Mouse (Mus musculus) layer of hippocampus, postnatal 10 days (tissue): ENCODE data around the gene Ice1. TPM values are rescaled to one million over a fixed set of nuclear protein-coding genes. Genes with fewer than 3 reads are reported as not detected.

Experiments
- DNase-seq, 2 experiments: peaks; one replicate each; pipeline ENCODE4 v3.0.0; 2021; ENCODE audit warnings: low spot score in 2 of 2
- long read RNA-seq: library from polyadenylated mRNA; stranded (forward); transcript quantifications from one replicate; pipeline ENCODE4 v2.0.0, GENCODE M21; 2023
- total RNA-seq, 2 experiments: library from RNA; stranded (reverse); gene quantifications; 2 replicates each; pipeline ENCODE4 v1.2.3; 2021

Gene Ice1
- total RNA-seq, result 10 to 100 TPM; 70.9 to 80.0 TPM
- long read RNA-seq, full-length matches to known transcripts, result 2 of 15 reads
- long read RNA-seq, partial matches to known transcripts, result 9 of 15 reads
- long read RNA-seq, other reads (novel, unspliced or antisense), result 4 of 15 reads

DNA sequence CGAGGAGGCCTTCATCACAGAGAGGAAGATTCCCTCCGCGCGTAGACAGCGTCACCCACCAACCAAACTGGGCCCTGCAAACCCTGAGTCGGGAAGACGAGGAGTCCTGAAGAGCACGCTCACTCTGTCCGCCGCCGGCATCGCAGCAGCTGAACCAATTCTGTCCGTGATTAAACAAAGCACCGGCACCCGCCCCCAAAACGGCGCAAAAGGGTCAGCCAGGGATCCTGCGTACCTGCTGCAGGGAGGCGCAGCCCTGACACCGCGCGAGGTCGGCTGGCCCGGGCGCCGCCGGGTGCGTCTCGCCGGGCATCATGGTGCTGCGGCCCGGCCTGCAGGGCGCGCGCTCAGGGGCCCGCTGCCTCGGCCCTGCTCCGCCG is at the start of gene Ice1:
Gene Ice1 (minus strand): TSS at position 353 of the 380 bp plus-strand sequence.
- no peak for DNase-seq

GRCm38 (mm10) chr13:70685825-70686224 is 48.4 kb upstream of the Ice1 start:
- no peak for DNase-seq

DNA sequence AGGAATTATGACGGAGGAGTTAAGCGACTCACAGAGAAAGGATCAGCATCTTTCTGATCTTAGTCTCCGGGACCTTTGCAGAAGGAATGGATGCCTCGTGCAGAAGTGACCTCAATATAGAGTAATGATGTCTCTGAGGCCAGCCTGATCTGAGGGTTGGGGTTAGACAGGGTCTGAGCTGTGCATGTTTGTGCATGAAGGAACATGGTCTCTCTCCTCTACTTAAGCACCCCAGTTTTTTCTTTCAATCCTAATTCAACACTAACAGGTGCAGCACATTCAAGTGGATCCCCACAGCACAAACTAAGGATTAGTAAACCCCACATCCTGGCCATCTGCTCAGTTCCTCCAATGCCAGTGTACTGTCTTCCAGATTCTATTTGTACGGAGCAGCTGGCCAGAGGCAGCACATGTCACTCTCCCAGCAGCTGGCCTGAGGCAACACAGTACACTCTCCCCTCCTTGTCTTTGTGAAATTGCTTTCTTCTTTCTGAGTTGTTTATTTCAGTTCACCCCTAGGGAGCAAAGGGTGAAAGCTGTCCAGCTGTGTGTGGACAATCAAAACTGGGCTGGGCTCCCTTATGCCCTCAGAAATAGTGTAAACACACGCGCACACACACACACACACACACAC is 47.7 kb upstream of the Ice1 start:
- no peak for DNase-seq

- no peak for DNase-seq
Observed at GRCm38 (mm10) chr13:70681411-70682183, 44.2 kb upstream of the Ice1 start.

DNA sequence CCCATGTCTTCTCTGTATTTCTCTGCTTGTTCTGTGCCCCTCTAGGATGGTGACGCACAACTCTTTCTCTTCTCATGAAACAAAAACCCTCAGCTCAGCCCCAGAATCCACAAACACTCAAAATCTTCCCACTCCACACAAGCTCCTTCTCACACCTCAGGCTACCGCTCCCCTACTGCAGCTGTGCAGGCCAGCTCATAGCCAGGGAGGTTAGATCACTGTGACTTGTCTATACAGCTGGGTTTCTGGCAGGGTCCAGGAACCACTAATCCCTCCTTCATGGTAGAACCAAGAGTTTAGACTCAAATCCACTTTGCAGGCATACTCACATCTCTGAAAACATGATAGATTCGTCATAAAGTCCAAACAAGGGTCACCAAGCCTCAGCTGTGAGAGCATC is 42.9 kb upstream of the Ice1 start:
- DNase-seq, result no peak

- no peak for DNase-seq
Observed at GRCm38 (mm10) chr13:70677689-70678088, 40.3 kb upstream of the Ice1 start.

DNA sequence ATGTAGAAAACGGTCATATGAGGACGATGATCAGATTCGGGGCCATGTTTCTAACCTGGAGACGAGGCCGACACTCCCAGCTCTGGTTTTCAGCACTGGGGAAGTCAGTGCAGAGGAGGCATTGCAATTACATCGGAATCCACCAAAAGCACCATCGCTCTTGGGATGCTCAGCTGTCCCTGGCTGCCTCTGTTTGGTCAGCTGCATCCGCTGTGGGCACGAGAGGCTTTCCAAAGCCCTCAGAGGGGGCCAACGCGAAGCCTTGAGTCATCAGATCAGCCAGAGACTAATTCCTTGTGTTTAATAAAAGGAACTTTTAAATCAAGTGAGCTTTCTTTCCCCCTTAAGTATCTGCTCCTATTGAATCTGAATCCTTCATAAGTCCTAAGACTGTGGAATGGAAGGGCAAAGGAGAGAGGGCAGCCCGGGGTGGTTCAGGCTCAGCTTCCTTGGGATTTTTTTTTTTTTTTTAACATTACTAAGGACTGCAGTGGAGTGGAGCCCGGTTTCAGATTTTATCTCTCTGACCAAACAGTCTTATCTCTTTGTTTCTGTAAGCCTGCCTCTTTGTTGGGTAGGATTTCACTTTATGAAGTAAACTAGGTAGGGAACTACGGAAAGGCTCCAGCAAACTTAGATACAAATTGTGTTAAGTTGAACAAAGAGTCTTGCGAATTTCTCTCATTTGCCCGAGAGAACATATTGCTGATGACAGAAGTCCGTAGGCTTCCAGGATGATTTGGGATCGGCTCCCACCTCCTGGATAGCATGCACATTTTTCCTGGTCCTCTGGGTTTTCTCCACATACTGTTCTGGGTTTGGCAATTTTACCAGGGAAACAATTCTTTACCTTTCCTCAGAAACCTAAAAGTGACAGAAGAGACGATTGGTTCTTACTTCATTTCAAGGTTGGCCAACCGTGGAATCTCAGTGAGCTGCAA is 39.1 kb upstream of the Ice1 start:
- no peak for DNase-seq

- DNase-seq, result no peak
Observed at GRCm38 (mm10) chr13:70674998-70675397, 37.6 kb upstream of the Ice1 start.

DNA sequence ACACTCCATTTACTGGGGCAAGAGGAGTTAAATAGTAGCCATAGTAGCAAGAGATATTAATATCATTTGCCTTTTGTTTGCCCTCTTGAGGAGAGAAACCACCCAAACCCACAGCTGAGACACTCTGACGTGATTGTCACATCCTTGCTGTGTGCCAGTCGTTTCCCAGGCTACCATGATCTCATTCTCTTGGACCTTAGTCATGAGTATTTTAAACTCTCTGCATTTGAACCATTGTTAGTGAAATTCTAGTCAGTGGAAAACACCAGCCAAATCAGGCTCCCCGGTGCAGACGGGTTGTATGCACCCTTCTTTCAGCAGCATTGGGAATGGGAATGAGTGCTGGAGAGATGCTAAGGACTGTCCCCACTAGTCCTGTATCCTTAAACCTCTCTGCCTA is 32.6 kb upstream of the Ice1 start:
- peak in 1 of 2 experiments; percentile 23 for DNase-seq

DNA sequence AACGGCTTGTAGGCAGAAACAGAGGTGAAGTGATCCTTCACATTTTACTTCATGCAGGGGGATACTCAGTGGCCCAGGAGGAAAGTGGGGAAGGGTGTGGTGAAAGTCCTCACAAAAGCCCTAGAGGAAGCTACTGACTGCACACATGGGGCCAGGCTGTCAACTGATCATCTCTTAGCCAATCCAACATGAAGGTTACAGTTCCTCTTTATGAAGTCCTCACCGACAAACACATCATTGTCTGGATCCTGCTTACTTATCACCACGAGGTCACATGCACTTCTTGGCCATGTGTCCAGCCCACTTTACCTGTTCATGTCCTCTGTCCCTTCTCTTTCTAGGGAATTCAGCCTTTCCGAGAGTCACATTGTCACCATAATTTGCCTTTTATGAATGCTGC is 22.3 kb upstream of the Ice1 start:
- DNase-seq, result no peak

GRCm38 (mm10) chr13:70656741-70657140 is 19.3 kb upstream of the Ice1 start:
- DNase-seq, result no peak

- no peak for DNase-seq
Observed at GRCm38 (mm10) chr13:70656329-70656728, 18.9 kb upstream of the Ice1 start.

DNA sequence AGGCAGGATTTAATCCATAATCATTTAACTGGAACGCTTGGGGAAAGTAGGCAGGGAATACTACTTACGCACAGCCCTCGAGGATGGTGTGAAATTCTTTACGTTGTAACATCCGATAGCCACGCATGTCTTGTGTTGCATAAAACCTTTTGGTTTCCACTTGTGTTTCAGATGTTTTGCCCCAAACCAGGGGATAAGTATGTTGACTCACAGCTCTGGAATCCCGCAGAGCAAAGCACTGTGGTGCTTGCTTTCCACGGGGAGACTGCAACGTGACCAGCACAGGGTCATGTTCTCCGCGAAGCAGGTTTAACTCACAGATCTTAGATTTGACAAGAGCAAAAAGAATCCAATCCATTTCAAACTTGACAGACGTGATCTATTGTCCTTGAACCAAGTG is 18.1 kb upstream of the Ice1 start:
- DNase-seq, result no peak

DNA sequence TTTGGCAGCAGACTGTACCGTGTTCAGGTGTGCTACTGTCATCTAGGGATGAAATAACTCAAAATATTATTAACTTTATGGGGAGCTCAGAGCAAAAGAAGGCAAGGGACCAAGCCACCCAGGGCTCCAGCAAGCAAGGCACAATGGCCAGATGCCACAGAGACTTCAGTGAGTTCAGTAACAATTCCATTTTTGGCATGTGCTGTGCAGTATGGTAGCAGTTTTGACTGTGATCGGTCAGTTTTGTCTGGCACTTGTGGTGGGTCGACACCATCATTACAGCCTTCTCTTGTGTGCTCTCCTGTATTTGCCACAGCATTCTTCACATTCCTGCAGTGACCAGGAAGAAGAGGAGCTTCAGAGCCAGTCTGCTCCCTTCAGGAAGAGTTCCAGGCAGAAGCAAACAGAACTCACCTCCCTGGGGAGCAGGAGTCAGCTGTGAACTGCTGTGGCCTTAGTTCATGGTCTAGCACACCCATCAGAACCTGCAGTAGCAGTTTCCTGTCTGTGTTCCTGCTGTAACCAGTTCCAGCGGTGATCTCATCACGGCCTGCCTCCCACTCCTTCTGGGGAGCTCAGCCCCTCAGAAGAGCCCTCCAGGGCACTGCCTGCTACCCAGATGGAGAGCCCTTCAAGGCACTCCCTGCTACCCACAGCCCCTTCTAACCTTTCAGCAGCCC is 16.8 kb upstream of the Ice1 start:
- DNase-seq, result no peak

DNA sequence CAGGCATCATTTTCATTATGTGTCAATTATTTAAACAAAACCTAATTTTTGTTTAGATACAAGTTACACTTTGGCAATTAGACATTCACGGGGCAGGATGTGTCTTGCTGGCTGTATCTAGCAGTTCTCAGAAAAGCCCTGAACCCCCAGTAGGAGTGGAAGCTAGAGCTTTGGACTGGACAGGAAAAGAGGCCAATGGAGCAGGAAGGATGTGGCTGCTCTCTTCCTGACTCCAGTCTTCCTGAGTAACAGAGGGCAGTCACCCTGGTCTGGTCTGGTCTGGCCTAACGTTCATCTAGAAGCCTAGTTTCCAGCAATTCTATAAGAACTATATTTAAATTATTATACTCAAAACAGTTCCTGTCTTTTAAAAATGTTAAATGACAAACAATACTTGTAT is 16.0 kb upstream of the Ice1 start:
- no peak for DNase-seq

DNA sequence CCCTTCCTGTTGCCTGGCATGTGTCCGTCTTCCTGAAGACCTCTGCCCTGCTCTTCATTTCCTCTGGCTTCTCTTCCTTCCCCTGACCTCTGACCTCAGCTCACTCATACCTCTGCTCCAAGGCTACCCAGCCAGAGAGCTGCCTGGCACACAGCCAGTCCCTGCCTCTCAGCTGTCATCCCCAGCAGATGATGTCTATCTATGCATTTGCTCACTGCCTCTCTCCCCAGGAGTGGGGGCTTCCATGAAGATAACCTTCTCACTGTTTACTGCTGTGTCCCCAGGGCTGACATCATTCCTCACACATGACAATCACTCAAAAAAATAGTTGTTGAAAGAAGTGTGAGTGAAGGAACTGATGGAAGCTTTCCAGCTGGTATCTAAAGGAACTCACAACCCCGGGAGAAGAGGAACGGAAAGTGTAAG is 12.6 kb upstream of the Ice1 start:
- no peak for DNase-seq

DNA sequence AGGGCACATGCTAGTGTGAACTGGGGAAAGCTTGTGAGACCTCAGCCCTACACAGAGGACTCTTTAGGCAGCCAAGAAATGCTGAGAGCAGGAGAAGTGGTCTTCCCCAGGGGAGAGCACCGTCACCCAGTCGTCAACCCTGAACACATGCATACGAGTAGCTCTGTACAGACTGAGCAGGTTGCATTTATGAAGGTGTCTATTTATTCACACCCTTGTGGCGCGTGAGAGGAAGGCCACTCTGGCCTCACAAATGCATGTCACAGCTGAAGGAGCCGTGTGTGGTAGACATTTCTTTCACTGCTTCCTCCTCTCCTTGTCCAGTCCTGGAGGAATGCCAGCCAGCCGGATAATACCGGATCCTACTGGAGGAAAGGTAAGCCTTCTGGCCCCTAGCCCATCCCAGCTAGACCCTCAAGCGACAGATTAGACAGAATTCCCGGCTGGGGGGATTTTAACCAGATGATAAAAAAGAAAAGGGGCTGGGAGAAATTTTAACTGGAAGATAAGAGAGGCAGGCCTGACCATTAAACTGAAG is 8.6 kb upstream of the Ice1 start:
- DNase-seq, result no peak

DNA sequence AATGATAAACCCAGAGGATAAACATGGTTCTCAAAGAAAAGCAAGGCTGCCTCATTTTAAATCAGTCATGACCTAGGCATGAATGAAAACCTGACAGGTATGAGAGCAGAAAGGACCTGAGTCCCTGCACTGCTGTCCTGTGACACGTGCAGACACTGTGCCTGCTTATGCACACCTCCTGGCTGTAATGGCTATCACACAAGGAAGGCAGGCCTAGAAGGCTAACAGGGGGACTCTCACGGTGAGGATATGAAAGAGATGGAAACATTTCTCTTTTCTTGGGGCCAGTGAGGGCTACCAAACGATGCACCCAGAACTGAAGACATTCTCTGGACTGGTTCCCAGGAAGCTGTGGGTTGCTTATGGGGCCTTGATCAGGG is 6.6 kb upstream of the Ice1 start:
- no peak for DNase-seq

DNA sequence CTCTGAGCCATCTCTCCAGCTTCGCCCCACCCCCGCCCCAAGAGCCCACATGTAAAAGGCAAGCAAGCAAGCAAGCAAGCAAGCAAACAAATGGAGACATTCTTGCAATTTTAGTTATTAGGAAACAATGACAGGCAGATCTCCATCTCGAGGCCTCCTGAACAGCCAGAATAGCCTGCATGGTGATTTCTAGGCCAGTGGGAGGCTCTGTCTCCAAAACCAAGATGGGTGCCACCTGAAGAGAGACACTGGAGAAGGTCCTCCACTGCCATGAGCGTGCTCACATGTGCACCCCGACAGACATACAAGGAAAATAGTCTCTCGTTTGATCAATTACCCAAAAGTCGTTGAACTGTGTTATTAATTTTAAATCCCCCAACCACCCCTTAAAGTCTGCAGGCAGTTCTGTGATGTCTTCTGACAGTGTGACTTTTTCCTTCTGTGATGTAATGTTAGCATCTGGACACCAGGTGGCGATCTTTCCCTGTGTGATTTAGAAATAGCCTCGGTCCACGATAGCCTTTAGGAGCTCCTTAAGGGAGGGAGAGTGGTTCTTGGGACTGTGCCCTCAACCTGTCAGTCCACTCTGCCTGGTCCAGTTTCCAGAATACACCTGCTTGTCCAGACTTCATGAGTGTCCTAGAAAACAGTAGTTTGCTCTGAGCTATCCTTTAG is 6.1 kb upstream of the Ice1 start:
- peak; percentile 75 to 77 for DNase-seq

DNA sequence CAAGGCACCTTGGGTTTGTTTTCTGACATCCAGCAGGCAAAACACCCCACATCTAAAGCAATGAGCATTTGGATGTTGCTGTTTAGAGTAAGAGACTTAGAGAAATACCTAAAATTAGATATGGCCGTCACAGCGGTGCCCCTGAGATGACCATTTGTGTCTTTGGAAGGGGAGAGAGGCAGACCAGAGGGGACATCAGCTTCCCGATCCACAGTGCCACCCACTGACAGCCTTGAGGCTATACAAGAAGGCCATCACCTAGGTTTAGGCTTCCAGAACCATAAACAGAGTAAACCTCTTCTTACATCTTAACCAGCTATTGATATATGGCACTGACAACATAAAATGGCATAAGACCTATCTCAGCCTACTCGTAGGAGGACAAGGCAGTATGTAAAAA is 4.5 kb upstream of the Ice1 start:
- DNase-seq, result no peak
